Mouse (Mus musculus) large intestine, adult 2 months (tissue): Measurements from ENCODE around the gene Ddc. TPM values are rescaled to one million over a fixed set of nuclear protein-coding genes. Genes with fewer than 3 reads are reported as not detected.

Source experiments
- DNase-seq: peaks from one replicate; pipeline ENCODE4 v3.0.0-alpha.2; 2012; ENCODE audit warnings: low read depth, low spot score
- WGBS: fragments of 180-500 bp; shearing (Covaris S2); methylation state at CpG from one replicate; pipeline ENCODE4 v1.1.7; 2018; 5-methylcytosine and 5-hydroxymethylcytosine counted together
- polyA plus RNA-seq: library from polyadenylated mRNA; depleted of rRNA; stranded (reverse); fragments of >200 nt; gene quantifications from 2 replicates; pipeline ENCODE4 v1.2.3, GENCODE M21; 2012

Ddc gene
- polyA plus RNA-seq, 1 experiment, result 25.5 TPM

- DNase-seq, result no peak
- WGBS, result 90% methylated on average over 6 of the region's 6 CpGs
These were observed 45.9 kb downstream of the Ddc start for GRCm38 (mm10) chr11:11851957-11852505.

GRCm38 (mm10) chr11:11850476-11851267, 47.3 kb downstream of the Ddc start:
- no peak for DNase-seq
- 81% methylated on average over 6 of the region's 6 CpGs for WGBS

GRCm38 (mm10) chr11:11849513-11850311, 48.2 kb downstream of the Ddc start:
- DNase-seq, result no peak
- 77% methylated on average over 13 of the region's 13 CpGs for WGBS

GRCm38 (mm10) chr11:11848467-11848866, 49.5 kb downstream of the Ddc start:
- WGBS, result 87% methylated on average over 4 of the region's 4 CpGs
- DNase-seq, result no peak

GRCm38 (mm10) chr11:11845044-11845443, 52.9 kb downstream of the Ddc start:
- 77% methylated on average over 8 of the region's 8 CpGs for WGBS
- DNase-seq, result no peak

GRCm38 (mm10) chr11:11844367-11844971, 53.5 kb downstream of the Ddc start:
- WGBS, result 61% methylated on average over 13 of the region's 13 CpGs

GRCm38 (mm10) chr11:11841590-11841989, 56.4 kb downstream of the Ddc start:
- 71% methylated on average over 4 of the region's 4 CpGs for WGBS

More at GRCm38 (mm10) chr11:11844367-11844971, 53.5 kb downstream of the Ddc start:
- DNase-seq, result no peak

GRCm38 (mm10) chr11:11840746-11841145, 57.2 kb downstream of the Ddc start:
- 89% methylated on average over 2 of the region's 2 CpGs for WGBS
- DNase-seq, result no peak

More at GRCm38 (mm10) chr11:11841590-11841989, 56.4 kb downstream of the Ddc start:
- DNase-seq, result no peak

GRCm38 (mm10) chr11:11839874-11840273, 58.1 kb downstream of the Ddc start:
- 95% methylated on average over 7 of the region's 7 CpGs for WGBS
- no peak for DNase-seq

- 77% methylated on average over 5 of the region's 5 CpGs for WGBS
- no peak for DNase-seq
These were observed 60.6 kb downstream of the Ddc start for GRCm38 (mm10) chr11:11837384-11837783.

- no peak for DNase-seq
- 41% methylated on average over 18 of the region's 18 CpGs for WGBS
These were observed 61.1 kb downstream of the Ddc start for GRCm38 (mm10) chr11:11836713-11837370.

GRCm38 (mm10) chr11:11836262-11836661, 61.7 kb downstream of the Ddc start:
- 67% methylated on average over 8 of the region's 8 CpGs for WGBS

GRCm38 (mm10) chr11:11835791-11836190, 62.2 kb downstream of the Ddc start:
- WGBS, result 91% methylated on average over 4 of the region's 4 CpGs
- no peak for DNase-seq

More at GRCm38 (mm10) chr11:11836262-11836661, 61.7 kb downstream of the Ddc start:
- DNase-seq, result no peak

- 66% methylated on average over 6 of the region's 6 CpGs for WGBS
- no peak for DNase-seq
These were observed 62.6 kb downstream of the Ddc start for GRCm38 (mm10) chr11:11835361-11835760.

GRCm38 (mm10) chr11:11833100-11833499, 64.8 kb downstream of the Ddc start:
- 35% methylated on average over 8 of the region's 8 CpGs for WGBS
- no peak for DNase-seq

- no peak for DNase-seq
- WGBS, result 61% methylated on average over 6 of the region's 6 CpGs
These were observed 65.2 kb downstream of the Ddc start for GRCm38 (mm10) chr11:11832755-11833084.

- WGBS, result 28% methylated on average over 6 of the region's 6 CpGs
- DNase-seq, result no peak
These were observed 65.8 kb downstream of the Ddc start for GRCm38 (mm10) chr11:11831940-11832754.

- 38% methylated on average over 6 of the region's 6 CpGs for WGBS
- DNase-seq, result no peak
These were observed 66.4 kb downstream of the Ddc start for GRCm38 (mm10) chr11:11831526-11831925.
